Mouse (Mus musculus) limb, embryonic 12.5 days (tissue): ENCODE measurements at regions not wholly inside any gene's neighbourhood (a gene's known extent, or its start where the extent isn't known, plus 50 kb on each side); places are given as distances from the start of the nearest gene placed in this dataset.
A peak's percentile ranks its signal among the peaks of the same experiment; 100 is the strongest.

Source experiments
- ATAC-seq: fragments of 200-750 bp; cut with Nextera tagmentation; 2 replicates; pipeline ENCODE4 v1.8.0; 2017; ENCODE audit warnings: low read depth, moderate TSS enrichment; ENCODE audit not compliant: insufficient number of reproducible peaks, insufficient read depth, low FRiP score, low TSS enrichment
- H3K27ac ChIP-seq: fragments of 300-500 bp; sonication (generic); 2 replicates; pipeline ENCODE4 v1.5.1; 2016; ENCODE audit warnings: mild to moderate bottlenecking, moderate library complexity
- H3K27me3 ChIP-seq: fragments of 300-500 bp; sonication (generic); 2 replicates; pipeline ENCODE4 v1.6.1; 2016; ENCODE audit warnings: mild to moderate bottlenecking, moderate library complexity
- H3K36me3 ChIP-seq: fragments of 300-500 bp; sonication (generic); 2 replicates; pipeline ENCODE4 v1.6.1; 2016; ENCODE audit warnings: mild to moderate bottlenecking, moderate library complexity
- H3K4me1 ChIP-seq: fragments of 300-500 bp; sonication (generic); replicated peaks from 2 replicates; pipeline ENCODE4 v1.6.1; 2016
- H3K4me2 ChIP-seq: fragments of 300-500 bp; sonication (generic); 2 replicates; pipeline ENCODE4 v1.6.1; 2016; ENCODE audit warnings: mild to moderate bottlenecking, moderate library complexity
- H3K4me3 ChIP-seq: fragments of 300-500 bp; sonication (generic); replicated peaks from 2 replicates; pipeline ENCODE4 v1.5.1; 2016; ENCODE audit warnings: mild to moderate bottlenecking
- H3K9ac ChIP-seq: fragments of 300-500 bp; sonication (generic); replicated peaks from 2 replicates; pipeline ENCODE4 v1.6.1; 2016; ENCODE audit warnings: mild to moderate bottlenecking, moderate library complexity
- H3K9me3 ChIP-seq: fragments of 300-500 bp; sonication (generic); 2 replicates; pipeline ENCODE4 v1.6.1; 2016; ENCODE audit warnings: mild to moderate bottlenecking, moderate library complexity
- WGBS: fragments of 180-500 bp; shearing (Covaris S2); methylation state at CpG from one replicate; pipeline ENCODE4 v1.1.7; 2016; 5-methylcytosine and 5-hydroxymethylcytosine counted together

DNA sequence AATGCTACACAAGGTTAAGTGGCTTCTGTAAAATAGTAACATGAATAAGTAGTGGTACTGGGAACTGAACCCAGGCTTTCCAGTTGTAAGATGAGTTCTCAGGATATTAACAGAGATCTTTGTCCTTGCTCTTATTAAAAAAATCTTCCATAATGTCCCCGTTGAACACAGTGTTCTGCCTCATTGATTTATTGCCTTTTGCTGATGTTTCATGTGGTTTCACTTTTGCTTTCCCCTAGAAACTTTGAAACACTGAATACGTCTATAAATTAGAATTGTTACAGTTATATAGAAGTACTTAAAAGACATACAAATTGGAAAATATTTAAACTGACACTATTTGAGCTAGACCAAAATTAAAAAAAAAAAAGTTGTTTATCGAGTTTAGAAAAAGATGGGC, 166.8 kb upstream of the Epha7 start:
- Histone ChIP-seq H3K4me2 (no peak overlapping the region), H3K9ac (no peak overlapping the region), H3K36me3 (no peaks in the 10 kb centered on the region), H3K4me3 (no peak overlapping the region), H3K9me3 (no peaks in the 10 kb centered on the region), H3K27me3 (no peaks in the 10 kb centered on the region), H3K27ac (no peak overlapping the region), H3K4me1 (no peaks in the 10 kb centered on the region)
- ATAC-seq: no peak
- WGBS: 56% methylated on average over 3 of the region's 3 CpGs

GRCm38 (mm10) chr4:28659478-28659877, 153.5 kb upstream of the Epha7 start:
- no peak for ATAC-seq
- Histone ChIP-seq H3K4me2 (no peak overlapping the region), H3K36me3 (no peaks in the 10 kb centered on the region), H3K9ac (no peak overlapping the region), H3K4me1 (no peaks in the 10 kb centered on the region), H3K4me3 (no peak overlapping the region), H3K27ac (no peak overlapping the region), H3K27me3 (no peaks in the 10 kb centered on the region), H3K9me3 (no peaks in the 10 kb centered on the region)
- WGBS: 98% methylated on average over 2 of the region's 2 CpGs

DNA sequence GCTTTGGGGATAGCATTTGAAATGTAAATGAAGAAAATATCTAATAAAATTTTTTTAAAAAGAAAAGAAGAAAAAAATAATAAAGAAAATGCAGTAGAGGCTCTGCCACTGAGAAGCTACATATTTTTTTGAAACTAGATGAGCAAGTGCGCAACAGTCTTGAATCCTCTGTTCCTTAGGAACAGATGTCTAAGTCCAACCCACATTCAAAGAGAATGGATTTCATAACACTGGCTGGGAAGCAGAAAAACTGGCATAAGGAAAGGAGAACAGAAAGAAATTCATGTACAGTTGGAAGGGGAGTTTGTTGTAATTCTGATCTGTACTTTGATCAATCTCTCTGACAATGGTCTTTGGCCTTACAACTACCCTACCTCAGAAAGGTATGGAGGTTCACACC, 114.8 kb upstream of the Epha7 start:
- Histone ChIP-seq H3K4me1 (no peaks in the 10 kb centered on the region), H3K4me2 (no peak overlapping the region), H3K27me3 (no peaks in the 10 kb centered on the region), H3K9ac (no peak overlapping the region), H3K4me3 (no peak overlapping the region), H3K36me3 (no peaks in the 10 kb centered on the region), H3K9me3 (no peaks in the 10 kb centered on the region), H3K27ac (no peak overlapping the region)
- 85% methylated on average over 1 of the region's 1 CpGs for WGBS
- no peak for ATAC-seq

DNA sequence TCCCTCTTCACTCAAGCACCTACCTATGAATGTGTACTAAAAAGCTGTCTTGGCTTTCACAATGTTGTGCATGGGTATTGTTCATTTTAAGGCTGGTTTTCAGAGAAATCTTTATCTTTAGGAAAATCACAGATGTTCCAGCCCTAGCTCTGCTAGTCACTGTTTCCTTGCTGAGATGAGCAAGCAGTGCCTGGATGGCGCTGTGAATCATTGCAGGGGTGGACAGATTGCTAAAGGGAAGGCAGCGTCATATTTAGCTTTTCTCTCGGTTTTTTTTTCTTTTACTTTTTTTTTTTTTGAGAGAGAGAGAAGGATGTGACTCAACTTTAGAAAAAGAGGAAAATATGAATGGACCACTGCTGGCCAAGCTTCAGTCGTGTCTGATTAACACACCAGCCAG, 112.5 kb upstream of the Epha7 start:
- Histone ChIP-seq H3K9ac (no peak overlapping the region), H3K27me3 (no peaks in the 10 kb centered on the region), H3K4me1 (no peaks in the 10 kb centered on the region), H3K9me3 (no peaks in the 10 kb centered on the region), H3K4me3 (no peak overlapping the region), H3K4me2 (no peak overlapping the region), H3K36me3 (no peaks in the 10 kb centered on the region), H3K27ac (no peak overlapping the region)
- ATAC-seq: no peak
- WGBS: 86% methylated on average over 4 of the region's 4 CpGs

DNA sequence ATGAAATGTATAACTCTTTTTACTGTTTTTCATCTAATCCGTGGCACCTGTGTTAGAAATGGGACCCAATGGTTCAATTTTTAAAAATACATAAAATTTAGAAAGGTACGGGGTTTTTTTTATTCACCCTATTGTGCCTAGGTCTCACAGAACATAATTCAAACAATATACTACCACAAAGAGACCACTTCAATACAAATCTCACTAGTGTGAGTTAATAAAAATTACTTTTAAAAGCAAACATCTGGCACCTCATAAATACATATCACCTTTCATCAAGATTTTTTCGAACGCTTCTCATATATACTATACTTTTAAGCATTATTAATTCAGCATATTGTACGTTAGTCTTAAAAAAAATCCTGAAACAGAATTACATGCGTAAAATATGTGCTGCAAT, 109.6 kb upstream of the Epha7 start:
- 36% methylated on average over 6 of the region's 6 CpGs for WGBS
- Histone ChIP-seq H3K9ac (no peak overlapping the region), H3K4me1 (no peaks in the 10 kb centered on the region), H3K27ac (no peak overlapping the region), H3K27me3 (no peaks in the 10 kb centered on the region), H3K4me2 (no peak overlapping the region), H3K9me3 (no peaks in the 10 kb centered on the region), H3K36me3 (no peaks in the 10 kb centered on the region), H3K4me3 (no peak overlapping the region)
- ATAC-seq: peak; percentile 73; the same call in 1 of the 2 replicates
